Mouse (Mus musculus) thymus, postnatal 36 days (tissue): ENCODE data around the gene 3110040M04Rik.
A peak's percentile ranks its signal among the peaks of the same experiment; 100 is the strongest.
"Not testable (repeated sequence)": the region's sequence is repeated elsewhere in the genome, so short reads cannot be mapped to it uniquely, and the experiment has no call there.

Source experiments
- DNase-seq, 2 experiments: peaks; one replicate each; pipeline ENCODE4 v3.0.0; 2022; ENCODE audit warnings: mixed read lengths in 2 of 2

Gene 3110040M04Rik

DNA sequence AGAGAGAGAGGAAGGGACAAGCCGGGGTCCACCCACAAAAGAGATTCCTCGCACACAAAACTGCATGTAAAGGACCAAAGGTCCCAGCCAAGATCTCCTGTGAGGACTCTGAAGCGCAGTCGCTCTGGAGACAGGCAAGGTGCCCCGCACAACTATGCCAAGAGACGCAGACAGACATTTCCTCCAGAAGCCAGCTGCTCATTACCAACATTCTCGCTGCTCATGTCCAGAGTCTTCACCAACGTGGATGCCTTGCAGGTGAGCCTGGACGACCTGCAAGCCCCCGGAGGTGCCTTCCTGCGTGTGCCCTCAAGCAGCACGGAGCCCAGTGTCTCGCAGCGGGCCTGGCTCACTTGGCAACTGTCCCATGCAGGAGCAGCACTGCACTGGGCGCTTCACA, 11.2 kb upstream of the 3110040M04Rik start:
- DNase-seq = not testable (repeated sequence)

DNA sequence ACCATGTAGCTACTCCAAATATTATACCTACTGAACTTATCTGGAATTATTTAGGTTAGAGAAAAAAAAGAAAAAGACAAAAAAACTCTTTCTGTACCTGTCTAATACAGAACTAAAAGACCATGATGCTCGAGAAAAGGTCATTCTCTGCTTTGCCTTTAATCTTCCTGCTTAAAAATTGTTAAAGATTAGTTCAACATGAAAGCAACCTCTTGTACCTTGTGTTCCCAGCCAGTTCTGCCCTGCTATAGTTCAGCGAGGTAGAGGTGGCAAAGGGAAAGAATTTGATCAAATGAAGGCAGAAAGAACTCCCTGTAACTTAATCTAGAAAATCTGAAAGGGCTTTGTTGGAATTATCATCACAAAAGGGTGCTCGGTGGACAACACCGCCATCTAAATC, 7.9 kb upstream of the 3110040M04Rik start:
- not testable (repeated sequence) for DNase-seq

DNA sequence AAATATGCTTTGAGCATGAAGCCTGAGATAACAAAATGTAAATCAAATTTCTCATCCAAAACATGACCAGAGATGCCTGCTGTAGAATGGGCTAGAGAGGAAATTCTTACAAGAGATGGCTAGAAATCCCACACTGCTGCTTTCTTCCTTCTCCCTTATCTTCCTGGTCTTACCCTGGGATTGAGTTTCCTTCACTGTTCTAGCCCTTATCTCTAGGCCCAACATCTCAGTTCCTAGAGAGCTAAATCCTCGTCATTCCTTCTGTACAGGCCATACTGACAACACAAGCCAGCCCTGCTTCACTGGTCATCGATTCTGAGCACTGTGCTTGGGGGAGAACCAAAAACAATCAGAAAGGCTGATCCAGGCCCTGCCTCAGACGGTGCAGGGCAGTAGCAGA, 7.2 kb upstream of the 3110040M04Rik start:
- not testable (repeated sequence) for DNase-seq

DNA sequence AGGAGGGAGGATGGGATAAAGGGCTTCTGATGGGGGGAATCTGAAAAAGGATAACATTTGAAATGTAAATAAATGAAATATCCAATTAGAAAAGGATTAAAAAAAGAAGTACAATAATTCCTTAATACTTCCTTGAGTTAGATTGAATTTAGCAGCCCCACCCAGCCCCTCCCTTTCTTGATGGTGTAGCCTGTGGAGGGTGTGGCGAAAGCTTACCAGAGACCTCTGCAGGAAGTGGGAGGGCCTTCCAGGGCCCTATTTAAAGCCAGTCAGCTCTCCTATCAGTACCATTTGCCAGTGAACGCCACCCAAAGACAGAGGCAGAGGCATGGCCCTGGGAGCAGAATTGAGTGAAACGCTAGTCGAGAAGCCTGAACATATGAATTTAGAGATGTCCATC, 5.8 kb upstream of the 3110040M04Rik start, which contains the start of gene Gm47995:
Gene Gm47995, plus strand, starts transcription at position 329 of the 400 bp plus-strand sequence.
- DNase-seq = not testable (repeated sequence)

DNA sequence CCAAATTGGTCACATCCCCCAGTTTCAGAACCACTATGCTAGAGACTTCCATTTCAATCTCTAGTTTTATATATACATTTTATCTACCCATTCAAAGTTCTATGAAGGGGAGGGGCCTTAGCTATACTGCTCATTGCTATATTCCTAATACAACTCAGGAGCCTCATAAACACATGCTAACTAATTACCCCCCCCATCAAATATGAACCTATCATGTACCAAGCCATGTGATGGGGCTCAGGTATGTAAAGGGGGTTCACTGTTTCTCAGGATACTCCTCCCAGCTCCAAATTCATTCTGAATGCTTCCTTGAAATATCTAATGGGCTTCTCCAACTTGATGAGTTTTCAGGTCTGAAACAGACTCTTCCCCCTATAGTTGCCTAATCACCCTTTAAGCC, 3.3 kb upstream of the 3110040M04Rik start:
- not testable (repeated sequence) for DNase-seq

DNA sequence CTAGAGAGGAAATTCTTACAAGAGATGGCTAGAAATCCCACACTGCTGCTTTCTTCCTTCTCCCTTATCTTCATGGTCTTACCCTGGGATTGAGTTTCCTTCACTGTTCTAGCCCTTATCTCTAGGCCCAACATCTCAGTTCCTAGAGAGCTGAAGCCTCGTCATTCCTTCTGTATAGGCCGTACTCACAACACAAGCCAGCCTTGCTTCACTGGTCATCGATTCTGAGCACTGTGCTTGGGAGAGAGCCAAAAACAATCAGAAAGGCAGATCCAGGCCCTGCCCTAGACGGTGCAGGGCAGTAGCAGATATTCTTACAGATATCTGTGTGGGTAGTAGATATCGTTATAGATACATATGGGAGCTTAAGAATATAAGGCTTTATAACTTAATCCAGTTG, 1.1 kb upstream of the 3110040M04Rik start:
- not testable (repeated sequence) for DNase-seq

DNA sequence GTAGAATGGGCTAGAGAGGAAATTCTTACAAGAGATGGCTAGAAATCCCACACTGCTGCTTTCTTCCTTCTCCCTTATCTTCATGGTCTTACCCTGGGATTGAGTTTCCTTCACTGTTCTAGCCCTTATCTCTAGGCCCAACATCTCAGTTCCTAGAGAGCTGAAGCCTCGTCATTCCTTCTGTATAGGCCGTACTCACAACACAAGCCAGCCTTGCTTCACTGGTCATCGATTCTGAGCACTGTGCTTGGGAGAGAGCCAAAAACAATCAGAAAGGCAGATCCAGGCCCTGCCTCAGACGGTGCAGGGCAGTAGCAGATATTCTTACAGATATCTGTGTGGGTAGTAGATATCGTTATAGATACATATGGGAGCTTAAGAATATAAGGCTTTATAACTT, 4.6 kb downstream of the 3110040M04Rik start:
- DNase-seq = not testable (repeated sequence)

DNA sequence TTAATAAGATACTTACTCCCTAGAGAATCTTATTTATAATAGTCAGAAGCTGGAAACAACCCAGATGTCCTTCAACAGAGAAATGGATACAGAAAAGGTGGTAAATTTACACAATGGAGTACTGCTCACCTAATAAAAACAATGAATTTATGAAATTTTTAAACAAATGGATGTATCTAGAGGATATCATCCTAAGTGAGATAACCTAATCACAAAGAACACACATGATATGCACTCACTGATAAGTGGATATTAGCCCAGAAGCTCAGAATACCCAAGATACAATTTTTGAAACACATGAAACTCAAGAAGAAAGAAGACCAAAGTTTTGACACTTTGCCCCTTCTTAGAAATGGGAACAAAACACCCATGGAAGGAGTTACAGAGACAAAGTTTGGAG, 5.0 kb downstream of the 3110040M04Rik start:
- not testable (repeated sequence) for DNase-seq

DNA sequence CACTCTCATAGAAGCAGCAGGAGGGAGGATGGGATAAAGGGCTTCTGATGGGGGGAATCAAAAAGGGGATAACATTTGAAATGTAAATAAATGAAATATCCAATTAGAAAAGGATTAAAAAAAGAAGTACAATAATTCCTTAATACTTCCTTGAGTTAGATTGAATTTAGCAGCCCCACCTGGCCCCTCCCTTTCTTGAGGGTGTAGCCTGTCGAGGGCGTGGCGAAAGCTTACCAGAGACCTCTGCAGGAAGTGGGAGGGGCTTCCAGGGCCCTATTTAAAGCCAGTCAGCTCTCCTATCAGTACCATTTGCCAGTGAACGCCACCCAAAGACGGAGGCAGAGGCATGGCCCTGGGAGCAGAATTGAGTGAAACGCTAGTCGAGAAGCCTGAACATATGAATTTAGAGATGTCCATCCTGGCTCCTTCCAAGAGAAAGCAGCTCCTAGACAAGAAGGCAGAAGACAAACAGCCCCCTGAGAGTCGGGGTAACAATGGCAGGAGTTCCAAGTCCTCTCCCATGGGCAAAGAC, 6.0 kb downstream of the 3110040M04Rik start, which contains the start of gene Gm47996:
Gene Gm47996, plus strand, starts transcription at position 308 of the 532 bp plus-strand sequence.
- DNase-seq = peak; percentile 15 to 17

DNA sequence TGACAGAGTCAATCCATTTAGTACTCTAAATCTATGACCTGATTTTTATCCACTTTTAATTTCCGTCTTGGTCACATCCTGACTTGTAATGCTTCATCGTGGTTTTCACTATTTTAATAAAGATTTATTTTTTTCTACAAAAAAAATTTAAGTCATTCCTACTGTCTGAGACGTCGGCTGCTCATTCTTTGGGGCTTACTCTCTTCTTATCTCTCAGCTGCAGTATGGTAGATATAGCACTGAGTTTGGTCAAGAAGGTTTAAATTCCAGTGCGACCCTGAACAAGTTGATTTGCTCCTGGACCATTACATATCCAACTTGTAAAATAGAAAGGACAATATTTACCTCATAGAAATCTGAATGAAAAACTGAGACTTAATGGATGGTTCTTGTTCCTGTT, 7.7 kb downstream of the 3110040M04Rik start:
- DNase-seq = not testable (repeated sequence)

DNA sequence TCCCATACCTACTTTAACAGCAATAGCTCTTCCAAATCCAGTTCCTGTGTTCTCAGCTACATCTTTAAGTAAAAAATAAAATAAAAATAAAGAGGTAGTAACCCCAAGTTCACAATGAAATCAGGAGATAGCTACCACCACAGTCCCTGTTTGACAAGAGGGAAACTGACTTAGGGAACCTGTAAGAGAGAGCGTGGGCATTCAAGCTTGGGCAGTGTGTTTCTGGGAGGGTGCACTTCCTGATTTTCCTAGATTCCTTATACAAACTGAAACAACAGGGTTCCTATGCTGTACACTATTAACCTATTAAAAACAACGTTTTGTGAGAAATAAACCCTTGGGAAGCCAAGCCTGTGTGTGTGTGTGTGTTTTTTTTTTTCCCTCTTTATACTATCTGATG, 10.9 kb downstream of the 3110040M04Rik start:
- DNase-seq = no peak

DNA sequence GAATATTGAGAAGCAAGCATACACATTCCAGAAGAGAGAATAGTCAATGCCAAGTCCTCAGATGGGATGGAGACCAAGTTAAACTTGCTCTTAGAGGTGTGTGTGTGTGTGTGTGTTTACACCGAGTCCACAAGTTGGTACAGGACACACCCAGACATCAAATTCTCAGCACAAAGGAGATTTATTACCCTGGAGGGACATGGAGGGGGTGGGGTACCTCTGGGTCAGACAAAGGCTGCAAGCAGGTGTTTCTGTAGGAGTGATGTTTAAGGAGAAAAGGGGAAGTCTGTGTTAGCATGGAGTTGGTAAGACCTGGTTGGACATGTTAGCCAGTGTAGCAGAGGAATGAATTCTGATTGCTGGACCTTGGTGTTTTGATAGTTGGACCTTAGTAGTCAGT, 12.1 kb downstream of the 3110040M04Rik start:
- no peak for DNase-seq

DNA sequence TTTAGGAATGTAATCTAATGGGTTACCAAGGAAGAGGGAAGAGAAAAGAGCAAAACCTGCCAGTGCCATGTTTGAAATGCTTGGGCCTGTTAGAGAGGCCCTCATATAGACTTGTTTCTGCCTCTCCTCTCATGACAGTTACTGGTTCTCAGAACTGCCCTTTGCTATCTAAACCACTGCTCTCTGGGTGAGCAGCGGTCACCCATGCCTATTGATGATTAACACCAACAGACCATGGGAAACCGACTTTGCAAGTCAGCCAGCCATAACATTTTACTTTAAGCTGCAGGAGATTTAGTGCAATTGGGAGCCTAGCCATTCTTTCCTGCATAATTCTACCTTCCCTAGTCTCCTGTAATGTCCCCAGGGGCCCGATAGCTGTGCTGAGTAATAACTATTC, 12.5 kb downstream of the 3110040M04Rik start:
- DNase-seq = no peak

DNA sequence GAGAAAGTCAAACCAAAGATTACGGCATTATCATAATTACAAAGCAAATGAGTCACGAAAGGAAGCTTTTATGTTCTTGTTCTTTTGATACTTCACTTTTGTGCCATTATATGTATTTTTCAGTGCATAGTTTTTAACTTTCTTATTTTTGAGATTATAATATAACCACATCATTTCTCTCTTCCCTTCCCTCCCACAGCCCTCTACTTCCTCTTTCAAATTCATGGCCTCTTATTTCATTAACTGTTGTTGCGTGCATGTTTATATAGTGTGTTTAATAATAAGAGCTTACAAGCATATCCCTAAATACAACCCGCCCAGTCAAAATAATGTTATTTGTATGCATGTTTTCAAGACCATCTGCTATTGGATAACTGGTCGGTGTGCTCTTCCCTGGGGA, 15.1 kb downstream of the 3110040M04Rik start:
- no peak for DNase-seq

DNA sequence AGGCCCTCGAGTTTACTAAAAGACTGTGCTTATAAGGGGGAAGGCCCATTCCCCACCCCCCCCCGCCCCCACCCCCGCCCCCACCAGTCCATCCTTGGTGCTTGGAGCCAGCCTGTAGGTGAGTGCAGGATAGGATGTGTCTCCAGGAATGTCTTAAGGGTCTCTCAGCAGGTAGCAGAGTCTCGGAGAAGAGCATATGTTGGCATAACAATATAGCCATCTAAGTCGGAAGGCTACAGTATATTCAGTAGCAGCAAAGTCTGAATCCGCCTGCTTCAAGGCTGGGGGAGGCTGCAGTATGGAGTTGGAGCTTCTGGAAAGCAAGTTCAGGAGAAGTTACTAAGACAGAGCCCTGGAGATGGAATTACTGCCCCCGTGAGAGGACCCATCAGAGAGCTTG, 16.2 kb downstream of the 3110040M04Rik start:
- DNase-seq = no peak

DNA sequence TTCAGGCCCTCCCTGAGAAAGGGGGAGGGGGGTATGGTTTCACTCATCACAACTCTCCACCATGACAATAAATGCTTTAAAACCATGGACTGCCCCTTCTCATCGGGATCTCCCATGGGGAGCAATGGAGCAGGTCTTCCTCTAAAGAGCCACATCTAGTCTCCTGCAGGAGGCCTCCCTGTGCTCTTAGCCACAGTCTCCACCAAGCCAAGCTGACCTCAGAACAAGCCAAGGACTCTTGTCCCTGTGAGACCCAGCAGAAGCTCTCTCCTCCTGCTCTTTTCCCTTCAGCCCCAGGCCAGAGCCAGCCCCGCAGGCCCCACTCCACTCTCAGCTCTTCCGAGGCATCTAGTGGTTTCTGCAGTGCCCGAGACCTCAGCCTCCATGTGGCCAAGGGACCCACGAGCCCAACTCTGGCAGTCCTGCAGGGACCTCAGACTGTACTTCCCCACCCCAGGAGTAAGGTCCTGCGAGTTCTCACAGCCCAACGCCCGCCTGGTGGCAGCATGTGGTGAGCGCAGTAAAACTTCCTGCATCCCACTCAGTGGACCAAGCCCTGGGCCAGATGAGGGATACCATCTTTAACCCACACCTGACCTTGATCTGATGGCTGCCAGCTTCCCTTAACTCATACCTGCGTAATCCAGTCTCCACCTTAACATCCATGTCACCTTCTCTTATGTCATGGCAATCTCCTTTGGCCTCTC, 18.8 kb downstream of the 3110040M04Rik start:
- DNase-seq = no peak

DNA sequence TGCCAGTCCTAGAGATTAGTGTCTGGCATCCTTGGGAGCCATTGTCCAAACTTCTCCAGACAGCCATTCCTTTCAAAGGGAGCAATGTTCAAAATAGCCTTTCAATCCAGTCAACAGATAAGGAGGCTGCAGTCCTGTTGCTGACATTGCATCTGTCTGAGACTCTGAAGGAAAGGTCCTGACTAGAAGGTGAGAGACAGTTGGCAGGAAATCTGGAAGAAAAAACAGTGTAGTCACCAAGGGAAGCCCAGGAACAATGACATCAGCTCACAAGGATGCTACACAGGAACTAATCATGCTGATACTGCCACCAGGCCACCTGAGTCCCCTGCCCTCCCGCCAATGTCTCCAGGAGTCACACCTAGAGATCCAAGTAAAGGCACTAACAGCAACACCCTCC, 19.5 kb downstream of the 3110040M04Rik start:
- DNase-seq = no peak

DNA sequence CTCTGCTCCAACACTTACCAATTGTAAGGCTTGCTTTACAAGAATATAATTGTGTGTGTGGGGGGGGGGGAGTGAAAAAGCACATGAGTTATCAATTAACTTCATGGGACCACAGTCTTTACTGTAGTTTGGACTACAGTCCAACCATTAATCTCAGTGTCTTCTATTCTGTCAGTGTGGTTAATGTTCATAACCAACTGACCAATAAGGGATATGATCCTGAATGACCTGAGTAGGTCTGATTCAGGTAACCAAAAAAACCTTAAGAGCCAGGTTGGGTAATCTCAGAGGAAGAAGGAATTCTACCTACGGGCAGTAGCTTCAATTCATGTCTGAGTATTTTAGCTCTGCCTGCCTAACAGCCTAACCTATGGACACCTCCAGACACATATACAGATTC, 20.6 kb downstream of the 3110040M04Rik start:
- DNase-seq = no peak

DNA sequence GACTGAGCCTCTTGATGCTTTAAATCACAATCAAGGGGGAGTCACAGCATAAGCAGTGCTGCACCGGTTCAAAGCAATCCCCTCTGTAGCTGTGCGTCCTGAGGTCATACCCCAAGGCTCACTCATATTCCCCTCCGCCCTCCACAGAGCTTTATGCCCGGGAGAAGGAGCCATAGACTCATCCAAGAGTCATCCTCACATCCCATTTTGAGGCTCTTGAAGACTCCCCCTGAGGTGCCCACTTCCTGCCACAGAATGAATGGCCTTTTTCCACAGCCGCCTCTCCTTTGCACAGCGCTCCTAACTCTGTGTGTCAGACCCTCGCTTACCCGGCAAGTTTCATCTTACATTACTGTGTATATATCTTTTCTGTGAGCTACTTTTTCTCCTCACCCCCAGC, 23.6 kb downstream of the 3110040M04Rik start:
- no peak for DNase-seq

DNA sequence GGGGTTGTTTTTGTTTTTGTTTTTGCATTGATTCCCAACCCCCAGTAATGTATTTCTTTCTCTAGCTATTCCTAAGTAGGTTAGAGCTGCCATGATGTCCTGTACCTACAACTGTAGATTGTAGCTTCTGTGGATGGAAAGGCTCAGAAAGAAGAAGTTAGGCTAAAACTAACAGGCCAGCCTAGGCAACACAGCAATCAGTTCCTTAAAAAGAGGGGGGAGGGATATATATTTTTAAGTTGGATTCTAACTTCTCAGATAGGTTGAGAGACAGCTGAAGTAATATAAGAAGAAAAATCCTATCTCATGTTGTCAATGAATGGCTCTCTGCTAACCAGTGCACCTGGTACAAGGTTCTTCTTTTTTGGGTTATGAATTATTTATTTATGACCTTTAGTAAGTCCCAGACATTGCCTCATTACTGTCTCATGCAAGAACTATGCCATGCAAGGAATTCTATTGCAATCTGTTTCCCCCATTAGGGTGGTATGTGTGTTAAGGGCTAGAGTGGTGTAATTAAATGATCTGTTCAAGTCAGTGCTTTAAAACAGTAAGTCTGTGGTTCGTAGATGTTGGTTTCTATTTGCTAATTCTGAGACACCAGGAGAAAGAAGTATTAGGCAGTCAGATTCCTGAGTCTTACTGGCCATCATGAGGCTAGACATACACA, 24.5 kb downstream of the 3110040M04Rik start:
- DNase-seq = no peak

DNA sequence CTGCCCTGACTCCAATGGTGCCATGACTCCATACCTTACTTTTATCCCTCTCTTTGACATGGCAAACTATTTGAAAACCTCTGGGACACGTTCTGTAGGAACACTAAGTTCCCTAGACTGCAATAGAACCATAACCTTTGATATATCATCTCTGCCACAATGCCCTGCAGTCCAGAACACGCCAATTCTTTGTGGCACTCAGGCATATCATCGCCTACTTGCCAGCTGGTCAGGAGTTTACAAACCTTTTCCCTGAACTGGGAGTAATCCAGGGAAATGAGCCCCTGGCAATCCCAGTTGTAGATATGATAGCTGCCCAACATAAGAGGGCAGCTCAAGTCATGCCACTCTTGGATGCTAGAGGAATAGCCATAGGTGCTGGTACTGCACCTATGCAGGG, 28.4 kb downstream of the 3110040M04Rik start:
- DNase-seq = no peak

DNA sequence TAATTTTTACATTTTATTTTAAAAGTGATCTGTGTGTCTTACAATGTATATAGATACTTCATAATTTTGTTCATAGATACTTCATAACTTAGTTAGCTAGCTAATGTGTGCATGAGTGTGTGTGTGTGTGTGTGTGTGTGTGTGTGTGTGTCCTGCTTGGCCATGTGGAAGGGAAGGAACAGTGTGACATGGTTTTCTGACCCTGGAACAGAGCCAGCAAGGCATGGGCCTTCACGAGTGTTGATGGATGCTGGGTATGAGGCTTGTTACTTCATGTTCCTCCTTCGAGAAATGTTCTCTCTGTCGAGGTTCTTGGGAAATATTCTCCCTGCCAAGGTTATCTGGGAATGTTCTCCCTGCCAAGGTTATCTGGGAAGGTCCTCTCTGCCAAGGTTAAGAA, 29.8 kb downstream of the 3110040M04Rik start:
- DNase-seq = no peak

DNA sequence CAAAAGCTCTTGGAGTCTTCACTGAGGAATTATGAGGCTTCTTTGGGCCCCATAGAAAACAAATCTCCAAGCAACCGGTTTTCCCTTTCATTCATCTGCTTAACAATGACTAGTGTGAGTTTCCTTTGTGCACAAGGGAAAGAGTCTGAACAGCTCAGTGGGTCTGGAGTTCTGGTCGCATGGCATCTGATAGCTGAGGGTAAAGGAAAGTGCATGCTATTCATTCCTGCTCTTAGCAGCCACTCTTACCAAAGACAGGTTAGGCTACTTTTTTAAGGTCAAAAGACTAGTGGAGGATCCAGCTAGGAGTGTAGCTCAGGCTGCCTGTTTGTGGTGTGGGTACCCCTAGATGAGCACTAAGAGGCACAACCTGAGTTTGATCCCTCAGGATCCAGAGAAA, 31.7 kb downstream of the 3110040M04Rik start:
- DNase-seq = no peak
